Mouse (Mus musculus) lung, adult 2 months (tissue): ENCODE data around the gene Lpcat3. TPM values are rescaled to one million over a fixed set of nuclear protein-coding genes. Genes with fewer than 3 reads are reported as not detected.
A peak's percentile ranks its signal among the peaks of the same experiment; 100 is the strongest.

Experiments
- DNase-seq: peaks from one replicate; pipeline ENCODE4 v3.0.0; 2022
- H3K4me1 ChIP-seq: fragments of 200-500 bp; 2 replicates; pipeline ENCODE4 v1.6.1; 2011; ENCODE audit warnings: low read length; ENCODE audit not compliant: control insufficient read depth, insufficient read depth
- H3K4me3 ChIP-seq: fragments of 200-500 bp; replicated peaks from 2 replicates; pipeline ENCODE3; 2011; ENCODE audit warnings: low read depth, mild to moderate bottlenecking, control low read depth, low read length; ENCODE audit errors: extremely low read depth
- CTCF ChIP-seq: fragments of 200-500 bp; IDR thresholded peaks from 2 replicates; pipeline ENCODE4 v1.5.1; 2011; ENCODE audit warnings: mild to moderate bottlenecking, low read length, control low read depth; ENCODE audit not compliant: insufficient read depth
- POLR2A ChIP-seq: fragments of 200-500 bp; IDR thresholded peaks from 2 replicates; pipeline ENCODE4 v1.6.1; 2011; ENCODE audit warnings: low read depth, mild to moderate bottlenecking, control low read depth, low read length, borderline replicate concordance; ENCODE audit errors: extremely low read depth
- WGBS: fragments of 180-500 bp; shearing (Covaris S2); methylation state at CpG from one replicate; pipeline ENCODE4 v1.1.7; 2018; 5-methylcytosine and 5-hydroxymethylcytosine counted together
- polyA plus RNA-seq: library from polyadenylated mRNA; depleted of rRNA; stranded (reverse); fragments of >200 nt; gene quantifications from 2 replicates; pipeline ENCODE4 v1.2.3, GENCODE M21; 2012

Gene Lpcat3
- polyA plus RNA-seq, 1 experiment: 112 TPM

DNA sequence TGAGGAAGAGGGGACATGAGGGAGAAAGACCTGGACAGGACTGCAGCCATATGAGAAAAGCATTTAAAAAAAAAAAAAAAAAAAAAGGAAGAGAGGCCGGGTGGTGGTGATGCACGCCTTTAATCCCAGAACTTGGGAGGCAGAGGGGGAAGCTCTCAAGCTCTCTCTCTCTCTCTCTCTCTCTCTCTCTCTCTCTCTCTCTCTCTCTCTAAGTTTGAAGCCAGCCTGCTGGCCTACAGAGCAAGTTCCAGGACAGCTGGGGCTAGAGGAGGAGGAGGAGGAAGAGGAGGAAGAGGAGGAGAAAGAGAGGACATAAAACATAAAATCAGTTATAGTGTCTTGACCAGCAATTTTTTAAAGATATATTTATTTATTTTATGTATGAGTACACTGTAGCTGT lies 4.8 kb upstream of the Lpcat3 start:
- 78% methylated on average over 2 of the region's 2 CpGs for WGBS
- TF ChIP-seq CTCF (no peak), POLR2A (no peak)

DNA sequence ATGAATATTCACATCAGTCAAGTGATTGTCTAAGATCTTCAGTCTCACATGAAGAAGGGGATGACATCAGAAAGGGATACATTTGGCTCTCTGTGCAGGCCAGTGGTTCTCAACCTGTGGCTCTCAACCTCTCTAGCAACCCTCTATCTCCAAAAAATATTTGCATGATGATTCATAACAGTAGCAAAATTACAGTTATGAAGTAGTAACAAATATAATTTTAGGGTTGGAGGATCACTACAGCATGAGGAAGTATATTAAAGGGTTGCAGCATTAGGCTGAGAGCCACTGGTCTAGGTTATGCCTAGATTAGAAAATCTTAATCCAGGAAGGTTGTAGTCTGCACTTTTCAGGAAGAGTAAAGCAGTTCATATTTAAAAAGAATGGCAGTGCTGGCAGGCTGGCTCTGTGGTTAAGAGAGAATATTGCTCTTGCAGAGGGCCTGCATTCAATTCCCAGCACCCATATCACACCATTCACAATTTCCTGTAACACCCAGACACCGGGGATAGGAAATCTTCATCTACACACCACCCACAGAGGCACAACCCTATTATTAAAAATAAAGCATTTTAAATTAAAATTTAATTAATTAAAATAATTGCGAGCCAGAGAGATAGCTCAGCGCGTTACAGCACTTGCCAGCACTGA lies 1.5 kb upstream of the Lpcat3 start:
- DNase-seq: no peak
- peaks cover 2% of the 10 kb centered on the region; the same call in 1 of the 2 replicates for H3K4me1 ChIP-seq
- 90% methylated on average over 4 of the region's 4 CpGs for WGBS
- no peak overlapping the region for H3K4me3 ChIP-seq
- TF ChIP-seq POLR2A (no peak), CTCF (no peak)

More for the DNA sequence above, 4.8 kb upstream of the Lpcat3 start:
- H3K4me1 ChIP-seq: no peaks in the 10 kb centered on the region
- no peak overlapping the region for H3K4me3 ChIP-seq
- DNase-seq: no peak

DNA sequence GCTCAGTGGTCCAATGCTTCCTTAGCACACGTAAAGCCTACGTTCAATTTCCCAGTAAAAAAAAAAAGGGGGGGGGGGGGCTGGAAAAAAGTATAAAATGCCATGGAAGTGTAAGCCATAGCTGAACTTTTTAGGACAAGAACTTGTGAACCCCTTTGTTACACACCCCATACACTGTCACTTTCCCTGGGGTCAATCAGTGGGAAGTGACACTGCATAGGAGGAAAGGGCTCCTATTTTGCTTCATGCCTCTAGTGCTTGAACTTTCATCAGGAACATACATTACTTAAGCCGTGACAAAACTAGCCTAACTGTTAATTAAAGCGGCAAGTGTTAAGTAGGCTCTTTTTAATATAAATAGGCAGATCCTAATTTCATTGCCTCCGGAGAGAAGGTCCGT lies 832 bp upstream of the Lpcat3 start:
- no peak for DNase-seq
- TF ChIP-seq CTCF (no peak), POLR2A (no peak)
- WGBS: 27% methylated on average over 6 of the region's 6 CpGs
- Histone ChIP-seq H3K4me3 (peak overlapping the region; percentile 88), H3K4me1 (peaks cover 2% of the 10 kb centered on the region; the same call in 1 of the 2 replicates)

DNA sequence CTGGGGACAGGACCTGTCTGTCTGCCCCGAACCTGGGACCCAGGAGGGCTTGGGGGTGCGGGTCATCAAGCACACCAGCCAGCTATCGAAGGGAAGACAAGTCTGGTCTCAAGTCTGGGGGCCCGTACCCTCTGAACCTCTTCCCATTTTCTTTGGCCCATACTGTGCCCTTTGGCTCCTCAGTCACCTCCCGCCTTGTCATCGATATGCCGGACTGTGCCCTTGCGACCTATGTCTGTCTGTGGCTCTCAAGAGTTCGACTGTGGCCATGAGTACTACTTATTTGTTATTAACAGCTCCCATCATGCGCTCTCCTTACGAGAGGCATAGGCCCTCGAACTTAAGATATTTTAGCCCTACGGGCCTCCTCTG lies 583 bp downstream of the Lpcat3 start:
- peak overlapping the region; percentile 88 for H3K4me3 ChIP-seq
- DNase-seq: no peak
- 10% methylated on average over 13 of the region's 13 CpGs for WGBS
- TF ChIP-seq CTCF: no peak
- TF ChIP-seq POLR2A: no peak
- H3K4me1 ChIP-seq: peaks cover 2% of the 10 kb centered on the region; the same call in 1 of the 2 replicates

DNA sequence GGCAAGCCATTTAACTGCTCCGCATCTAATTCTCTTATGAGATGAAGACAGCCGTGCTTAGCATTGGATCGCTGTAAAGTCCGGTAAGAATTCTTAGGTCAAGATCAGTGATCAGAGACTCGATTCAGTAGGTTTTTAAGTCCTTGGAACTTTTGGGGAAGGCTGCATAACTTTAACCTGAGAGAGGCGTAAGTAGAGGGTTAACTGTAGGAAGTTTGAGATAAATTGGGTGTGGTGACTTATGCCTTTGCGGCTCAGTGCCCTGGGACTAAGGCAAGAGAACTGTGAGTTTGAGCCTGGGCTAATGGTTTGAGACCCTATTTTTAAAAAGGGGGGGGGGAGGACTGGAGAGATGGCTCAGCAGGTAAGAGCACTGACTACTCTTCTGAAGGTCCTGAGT lies 1.4 kb downstream of the Lpcat3 start:
- DNase-seq: no peak
- TF ChIP-seq POLR2A: no peak
- no peak for TF ChIP-seq CTCF
- Histone ChIP-seq H3K4me3 (no peak overlapping the region), H3K4me1 (peaks cover 2% of the 10 kb centered on the region; the same call in 1 of the 2 replicates)
- WGBS: 77% methylated on average over 7 of the region's 7 CpGs

DNA sequence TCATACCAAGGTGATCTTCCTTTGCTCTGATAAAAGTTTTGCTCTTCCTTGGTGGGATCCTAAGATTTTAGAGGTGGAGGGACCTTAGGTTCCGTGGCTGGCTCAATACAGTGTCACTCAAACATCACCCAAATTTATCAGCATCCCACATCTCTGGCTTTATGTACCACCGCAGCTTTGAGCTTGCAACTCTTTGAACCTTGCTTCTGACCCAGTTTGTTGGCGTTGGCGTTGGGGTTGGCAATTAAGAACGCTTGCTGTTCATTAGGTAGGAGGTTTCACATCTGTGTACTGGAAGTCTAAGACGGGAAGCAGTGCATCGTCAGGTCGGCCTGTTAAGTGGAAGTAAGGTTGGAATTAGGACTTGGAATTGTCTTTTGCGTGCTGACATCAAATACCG lies 2.2 kb downstream of the Lpcat3 start:
- 88% methylated on average over 10 of the region's 10 CpGs for WGBS
- H3K4me1 ChIP-seq: peaks cover 2% of the 10 kb centered on the region; the same call in 1 of the 2 replicates
- no peak for DNase-seq

DNA sequence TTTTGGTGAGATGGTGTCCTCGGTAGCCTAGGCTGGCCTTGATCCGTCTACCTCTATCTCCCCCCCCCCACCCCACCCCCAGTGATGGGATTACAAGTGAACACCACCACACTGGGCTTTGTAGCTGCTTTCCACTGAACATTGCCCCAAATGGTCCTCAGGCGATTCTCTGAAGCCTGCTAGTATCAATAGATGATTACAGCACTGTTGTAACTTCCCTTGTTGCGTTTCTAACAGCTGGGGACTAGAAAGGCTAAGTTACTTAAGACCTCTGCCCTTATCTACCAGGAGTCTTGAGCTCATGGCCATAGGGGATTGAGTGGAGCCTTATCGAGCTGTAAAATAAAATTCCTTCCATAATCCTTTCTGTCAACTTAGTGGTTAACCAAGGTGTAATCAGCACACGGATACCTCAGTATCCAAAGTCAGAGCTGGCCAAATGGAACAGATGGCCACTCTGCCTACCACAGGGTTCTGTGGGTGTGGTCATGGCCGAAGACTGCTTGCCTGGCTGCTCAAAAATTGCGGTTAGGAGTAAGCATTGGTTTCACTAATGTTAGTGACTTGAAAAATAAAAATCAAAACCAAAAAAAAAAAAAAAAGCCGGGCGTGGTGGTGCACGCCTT lies 6.5 kb downstream of the Lpcat3 start:
- Histone ChIP-seq H3K4me3 (no peak overlapping the region), H3K4me1 (peaks cover 4% of the 10 kb centered on the region; the same call in 1 of the 2 replicates)
- 87% methylated on average over 11 of the region's 11 CpGs for WGBS
- no peak for DNase-seq
- no peak for TF ChIP-seq POLR2A

More for the DNA sequence above, 2.2 kb downstream of the Lpcat3 start:
- no peak overlapping the region for H3K4me3 ChIP-seq
- TF ChIP-seq POLR2A (no peak), CTCF (no peak)

DNA sequence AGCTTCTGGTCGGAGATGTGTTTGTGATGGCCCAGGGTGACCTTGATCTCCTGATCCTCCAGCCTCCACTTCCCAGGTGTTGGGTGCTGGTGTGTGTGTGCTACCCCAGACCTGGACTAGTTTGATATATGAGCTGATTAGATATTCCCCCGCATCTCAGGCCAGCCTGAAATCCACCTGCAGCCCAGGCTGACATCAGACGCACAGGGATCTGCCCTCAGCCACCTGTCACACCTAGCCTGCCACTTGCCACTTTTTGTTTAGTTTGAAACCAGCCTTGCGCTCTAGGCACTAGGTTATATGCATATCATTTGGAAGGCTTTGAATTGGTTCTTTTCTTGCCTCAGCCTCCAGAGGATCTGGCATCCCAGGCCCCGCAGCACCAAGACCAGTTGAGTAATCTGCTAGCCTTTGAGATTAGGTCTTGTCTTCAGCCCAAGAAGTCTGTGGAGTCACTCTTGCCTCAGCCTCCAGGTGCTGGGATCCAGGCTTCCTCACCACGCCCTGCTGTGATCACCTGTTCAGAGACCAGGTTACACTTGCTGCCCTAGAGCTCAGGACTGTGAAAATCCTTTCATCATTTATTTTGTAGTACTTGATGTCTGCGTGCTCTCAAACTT lies 7.6 kb downstream of the Lpcat3 start:
- DNase-seq: no peak
- TF ChIP-seq CTCF (no peak), POLR2A (no peak)
- WGBS: 86% methylated on average over 7 of the region's 7 CpGs
- H3K4me1 ChIP-seq: peaks cover 4% of the 10 kb centered on the region; the same call in 1 of the 2 replicates
- H3K4me3 ChIP-seq: no peak overlapping the region

DNA sequence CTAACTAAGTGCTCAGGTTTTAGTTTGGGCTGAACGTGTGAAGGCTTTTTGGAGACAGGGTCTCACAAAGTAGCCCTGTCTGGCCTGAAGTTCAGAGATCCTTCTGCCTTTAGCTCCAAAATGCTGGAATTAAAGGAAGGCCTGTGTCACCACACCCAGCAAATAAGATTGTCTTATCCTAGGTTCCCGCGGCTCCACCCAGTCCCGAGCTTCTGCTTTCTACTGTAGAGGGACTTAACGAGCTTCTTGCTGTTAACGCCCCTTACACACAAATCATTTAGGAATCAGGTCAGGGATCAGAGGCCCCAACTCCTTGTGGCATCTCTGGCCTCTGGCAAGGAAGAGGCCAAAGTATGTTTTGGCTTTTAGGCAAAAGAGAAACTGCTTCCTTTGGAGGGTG lies 9.3 kb downstream of the Lpcat3 start:
- DNase-seq: no peak
- H3K4me1 ChIP-seq: peaks cover 4% of the 10 kb centered on the region; the same call in 1 of the 2 replicates
- H3K4me3 ChIP-seq: no peak overlapping the region
- 29% methylated on average over 6 of the region's 6 CpGs for WGBS
- TF ChIP-seq POLR2A: no peak
- TF ChIP-seq CTCF: no peak
